Mouse (Mus musculus) cerebellum, adult 9-11 months (tissue): ENCODE results near the gene 6430628N08Rik.

Experiments
- DNase-seq: peaks from one replicate; pipeline ENCODE4 v3.0.0; 2022

6430628N08Rik gene

GRCm38 (mm10) chr4:115890553-115890952 is at the start of gene 6430628N08Rik:
Gene 6430628N08Rik (plus strand): TSS chr4:115890665.
- no peak for DNase-seq

- peak; percentile 29 for DNase-seq
Observed at GRCm38 (mm10) chr4:115840842-115841241, 49.6 kb upstream of the 6430628N08Rik start.

GRCm38 (mm10) chr4:115846656-115847055 is 43.8 kb upstream of the 6430628N08Rik start:
- no peak for DNase-seq

- no peak for DNase-seq
Observed at GRCm38 (mm10) chr4:115847377-115847776, 43.1 kb upstream of the 6430628N08Rik start.

- DNase-seq, result no peak
Observed at GRCm38 (mm10) chr4:115848083-115848482, 42.4 kb upstream of the 6430628N08Rik start.

GRCm38 (mm10) chr4:115848990-115849677 is 41.3 kb upstream of the 6430628N08Rik start:
- no peak for DNase-seq

GRCm38 (mm10) chr4:115850111-115850510 is 40.4 kb upstream of the 6430628N08Rik start:
- no peak for DNase-seq

GRCm38 (mm10) chr4:115850631-115851030 is 39.8 kb upstream of the 6430628N08Rik start:
- no peak for DNase-seq

- no peak for DNase-seq
Observed at GRCm38 (mm10) chr4:115851569-115851968, 38.9 kb upstream of the 6430628N08Rik start.

GRCm38 (mm10) chr4:115855100-115855499 is 35.4 kb upstream of the 6430628N08Rik start:
- no peak for DNase-seq

- no peak for DNase-seq
Observed at GRCm38 (mm10) chr4:115855609-115856008, 34.9 kb upstream of the 6430628N08Rik start.

- no peak for DNase-seq
Observed at GRCm38 (mm10) chr4:115856282-115856681, 34.2 kb upstream of the 6430628N08Rik start.

- DNase-seq, result no peak
Observed at GRCm38 (mm10) chr4:115857293-115857883, 33.1 kb upstream of the 6430628N08Rik start.

GRCm38 (mm10) chr4:115863352-115863751 is 27.1 kb upstream of the 6430628N08Rik start:
- DNase-seq, result no peak

GRCm38 (mm10) chr4:115863880-115864279 is 26.6 kb upstream of the 6430628N08Rik start:
- no peak for DNase-seq

- no peak for DNase-seq
Observed at GRCm38 (mm10) chr4:115869512-115870210, 20.8 kb upstream of the 6430628N08Rik start.

- no peak for DNase-seq
Observed at GRCm38 (mm10) chr4:115873231-115873630, 17.2 kb upstream of the 6430628N08Rik start.

GRCm38 (mm10) chr4:115878216-115878678 is 12.2 kb upstream of the 6430628N08Rik start:
- no peak for DNase-seq

GRCm38 (mm10) chr4:115878828-115879227 is 11.6 kb upstream of the 6430628N08Rik start:
- no peak for DNase-seq

- DNase-seq, result no peak
Observed at GRCm38 (mm10) chr4:115881183-115881582, 9.3 kb upstream of the 6430628N08Rik start.

GRCm38 (mm10) chr4:115882195-115882594 is 8.3 kb upstream of the 6430628N08Rik start:
- DNase-seq, result no peak

GRCm38 (mm10) chr4:115884022-115884421 is 6.4 kb upstream of the 6430628N08Rik start, which contains the start of gene Kncn:
Gene Kncn (plus strand): TSS chr4:115884400.
- no peak for DNase-seq

GRCm38 (mm10) chr4:115885846-115886245 is 4.6 kb upstream of the 6430628N08Rik start:
- DNase-seq, result no peak

GRCm38 (mm10) chr4:115886875-115887274 is 3.6 kb upstream of the 6430628N08Rik start:
- DNase-seq, result no peak
